Mouse (Mus musculus) forebrain, embryonic 16.5 days (tissue): ENCODE data around the gene Gm16223. TPM values are rescaled to one million over a fixed set of nuclear protein-coding genes. Genes with fewer than 3 reads are reported as not detected.

Source experiments
- polyA plus RNA-seq: library from polyadenylated mRNA; unstranded; fragments of >200 nt; fragmentation: Nextera tagmentation; extraction: Ambion mirVana; gene quantifications from 2 replicates; pipeline ENCODE4 v1.2.1, GENCODE M21; 2015

The Gm16223 gene
- polyA plus RNA-seq, 1 experiment from 2014 or later: not detected

Other genes starting within 250 kb of the Gm16223 start
- 28.4 and 30.2 TPM in 2 replicates for gene Bod1l, start 223.6 kb upstream of the Gm16223 start, polyA plus RNA-seq